Mouse (Mus musculus) ES-Bruce4 (cell line): ENCODE data around the gene Ces3a. TPM values are rescaled to one million over a fixed set of nuclear protein-coding genes. Genes with fewer than 3 reads are reported as not detected.
A peak's percentile ranks its signal among the peaks of the same experiment; 100 is the strongest.
"Not testable (repeated sequence)": the region's sequence is repeated elsewhere in the genome, so short reads cannot be mapped to it uniquely, and the experiment has no call there.

Source experiments
- H3K27ac ChIP-seq: 2 replicates; pipeline ENCODE4 v1.5.1; 2012; ENCODE audit warnings: low read length, inconsistent platforms; ENCODE audit not compliant: insufficient read depth
- H3K27me3 ChIP-seq: 2 replicates; pipeline ENCODE4 v1.6.1; 2012; ENCODE audit warnings: mild to moderate bottlenecking, low read length, inconsistent platforms; ENCODE audit not compliant: control insufficient read depth, poor library complexity, insufficient read depth, severe bottlenecking
- H3K36me3 ChIP-seq: 2 replicates; pipeline ENCODE4 v1.6.1; 2012; ENCODE audit warnings: inconsistent platforms, mild to moderate bottlenecking, low read length, moderate library complexity; ENCODE audit not compliant: control insufficient read depth, poor library complexity, insufficient read depth, severe bottlenecking
- H3K4me1 ChIP-seq: one replicate; pipeline ENCODE4 v1.8.1; 2011; ENCODE audit warnings: low read length; ENCODE audit not compliant: control insufficient read depth, insufficient read depth
- H3K4me3 ChIP-seq: 2 replicates; pipeline ENCODE4 v1.5.1; 2011; ENCODE audit warnings: low read depth, mild to moderate bottlenecking, low read length
- H3K9ac ChIP-seq: 2 replicates; pipeline ENCODE4 v1.6.1; 2012; ENCODE audit warnings: low read depth, mild to moderate bottlenecking, inconsistent platforms; ENCODE audit not compliant: poor library complexity, severe bottlenecking
- H3K9me3 ChIP-seq: replicated peaks from 2 replicates; pipeline ENCODE4 v1.6.1; 2012; ENCODE audit warnings: mild to moderate bottlenecking, low read length, inconsistent platforms; ENCODE audit not compliant: control insufficient read depth, poor library complexity, insufficient read depth, severe bottlenecking
- CTCF ChIP-seq: IDR thresholded peaks from one replicate; pipeline ENCODE4 v1.8.1; 2011; ENCODE audit warnings: low read depth, low read length
- EP300 ChIP-seq: IDR thresholded peaks from 2 replicates; pipeline ENCODE4 v1.6.1; 2011; ENCODE audit warnings: low read depth, low read length; ENCODE audit not compliant: insufficient read depth
- POLR2A ChIP-seq: IDR thresholded peaks from one replicate; pipeline ENCODE4 v1.8.1; 2011; ENCODE audit warnings: low read length; ENCODE audit not compliant: insufficient read depth
- polyA plus RNA-seq: library from polyadenylated mRNA; stranded (reverse); fragments of >200 nt; gene quantifications from 2 replicates; pipeline ENCODE4 v1.2.4, GENCODE M21; 2011; ENCODE audit warnings: low read depth; ENCODE audit not compliant: missing spikeins, insufficient read depth, insufficient read length

The Ces3a gene
- polyA plus RNA-seq, 1 experiment, result not detected

GRCm38 (mm10) chr8:105080814-105081336 is 32.5 kb downstream of the Ces3a start:
- Histone ChIP-seq H3K27ac (no peak overlapping the region), H3K9ac (no peak overlapping the region), H3K27me3 (no peaks in the 10 kb centered on the region; the same call in 1 of the 2 replicates), H3K9me3 (no peaks in the 10 kb centered on the region; the same call in 1 of the 2 replicates), H3K4me1 (no peaks in the 10 kb centered on the region), H3K36me3 (no peaks in the 10 kb centered on the region), H3K4me3 (no peak overlapping the region)
- no peak for TF ChIP-seq POLR2A
- no peak for TF ChIP-seq CTCF
- no peak for TF ChIP-seq EP300

GRCm38 (mm10) chr8:105083449-105084050 is 35.1 kb downstream of the Ces3a start, which contains the start of gene Ces3b:
TSS of gene Ces3b (plus strand) at chr8:105083753.
- Histone ChIP-seq H3K9ac (no peak within 1 kb of the TSS), H3K36me3 (no peaks in the 10 kb centered on the region), H3K27me3 (no peaks in the 10 kb centered on the region; the same call in 1 of the 2 replicates), H3K9me3 (no peaks in the 10 kb centered on the region), H3K4me1 (no peaks in the 10 kb centered on the region), H3K4me3 (no peak within 1 kb of the TSS), H3K27ac (no peak within 1 kb of the TSS)
- TF ChIP-seq EP300, result no peak
- no peak for TF ChIP-seq CTCF
- TF ChIP-seq POLR2A, result no peak

GRCm38 (mm10) chr8:105088166-105088565 is 39.8 kb downstream of the Ces3a start:
- H3K36me3 ChIP-seq, H3K4me3 ChIP-seq, H3K27me3 ChIP-seq, H3K4me1 ChIP-seq, H3K9me3 ChIP-seq, H3K9ac ChIP-seq, H3K27ac ChIP-seq: not testable (repeated sequence)

- no peaks in the 10 kb centered on the region for H3K36me3 ChIP-seq
- H3K9ac ChIP-seq, result no peak overlapping the region
- no peaks in the 10 kb centered on the region; the same call in 1 of the 2 replicates for H3K27me3 ChIP-seq
- no peak overlapping the region for H3K27ac ChIP-seq
- no peak overlapping the region for H3K4me3 ChIP-seq
- H3K9me3 ChIP-seq, result no peaks in the 10 kb centered on the region
- TF ChIP-seq CTCF (no peak), EP300 (no peak), POLR2A (no peak)
- H3K4me1 ChIP-seq, result no peaks in the 10 kb centered on the region
These were observed 40.2 kb downstream of the Ces3a start for GRCm38 (mm10) chr8:105088581-105088980.

- Histone ChIP-seq H3K27me3 (no peaks in the 10 kb centered on the region), H3K9me3 (no peaks in the 10 kb centered on the region), H3K4me1 (no peaks in the 10 kb centered on the region), H3K9ac (no peak overlapping the region), H3K27ac (no peak overlapping the region), H3K36me3 (no peaks in the 10 kb centered on the region), H3K4me3 (no peak overlapping the region)
- TF ChIP-seq POLR2A, result no peak
- no peak for TF ChIP-seq EP300
- TF ChIP-seq CTCF, result no peak
These were observed 45.6 kb downstream of the Ces3a start for GRCm38 (mm10) chr8:105093992-105094391.

- not testable (repeated sequence) for H3K27me3 ChIP-seq, H3K4me3 ChIP-seq, H3K4me1 ChIP-seq, H3K36me3 ChIP-seq, H3K9ac ChIP-seq
- H3K27ac ChIP-seq, result peak overlapping the region; percentile 36; the same call in 1 of the 2 replicates
- peaks cover 28% of the 10 kb centered on the region for H3K9me3 ChIP-seq
These were observed 53.8 kb downstream of the Ces3a start for GRCm38 (mm10) chr8:105102101-105102785.

- not testable (repeated sequence) for H3K36me3 ChIP-seq, H3K9ac ChIP-seq, H3K4me1 ChIP-seq, H3K4me3 ChIP-seq, H3K27ac ChIP-seq, H3K27me3 ChIP-seq
- peaks cover 28% of the 10 kb centered on the region for H3K9me3 ChIP-seq
These were observed 55.3 kb downstream of the Ces3a start for GRCm38 (mm10) chr8:105103701-105104100.
